Mouse (Mus musculus): ENCODE data around the gene March1. TPM values are rescaled to one million over a fixed set of nuclear protein-coding genes. Genes with fewer than 3 reads are reported as not detected.

March1 gene
- polyA plus RNA-seq, 1 experiment from 2014 or later, result 0.62 TPM

- ATAC-seq (ENCODE audit: insufficient number of reproducible peaks, insufficient read depth, low FRiP score, low read depth), result no peak
- no peak overlapping the region for H3K4me3 ChIP-seq (ENCODE audit: low read depth, low read length)
- no peak overlapping the region for H3K27ac ChIP-seq (ENCODE audit: low read length)
Measured at GRCm38 (mm10) chr8:65966502-65967222, 349.0 kb downstream of the March1 start.

GRCm38 (mm10) chr8:65967223-65967778, 349.6 kb downstream of the March1 start:
- H3K4me1 ChIP-seq (ENCODE audit: control insufficient read depth, insufficient read depth, low read length), result no peaks in the 10 kb centered on the region
- H3K27ac ChIP-seq (ENCODE audit: low read length), result no peak overlapping the region
- 73% methylated on average over 8 of the region's 8 CpGs for WGBS
- H3K27me3 ChIP-seq (ENCODE audit: control insufficient read depth, insufficient read depth, low read length), result no peaks in the 10 kb centered on the region
- H3K4me2 ChIP-seq (replicated peaks; ENCODE audit: low read depth, low read length), result no peak overlapping the region
- H3K36me3 ChIP-seq (ENCODE audit: control insufficient read depth, insufficient read depth, low read length), result no peaks in the 10 kb centered on the region
- no peak overlapping the region for H3K4me3 ChIP-seq (ENCODE audit: low read depth, low read length)
- no peak for ATAC-seq (ENCODE audit: insufficient number of reproducible peaks, insufficient read depth, low FRiP score, low read depth)
- H3K9me3 ChIP-seq (ENCODE audit: control insufficient read depth, low read depth, low read length), result no peaks in the 10 kb centered on the region
- no peak overlapping the region for H3K9ac ChIP-seq (replicated peaks; ENCODE audit: low read depth, low read length)

More at GRCm38 (mm10) chr8:65966502-65967222, 349.0 kb downstream of the March1 start:
- Histone ChIP-seq H3K4me1 (ENCODE audit: control insufficient read depth, insufficient read depth, low read length) (no peaks in the 10 kb centered on the region), H3K9ac (replicated peaks; ENCODE audit: low read depth, low read length) (no peak overlapping the region), H3K4me2 (replicated peaks; ENCODE audit: low read depth, low read length) (no peak overlapping the region), H3K36me3 (ENCODE audit: control insufficient read depth, insufficient read depth, low read length) (no peaks in the 10 kb centered on the region), H3K9me3 (ENCODE audit: control insufficient read depth, low read depth, low read length) (no peaks in the 10 kb centered on the region), H3K27me3 (ENCODE audit: control insufficient read depth, insufficient read depth, low read length) (no peaks in the 10 kb centered on the region)
- WGBS, result 14% methylated on average over 10 of the region's 10 CpGs

GRCm38 (mm10) chr8:65976905-65977304, 359.2 kb downstream of the March1 start:
- H3K9me3 ChIP-seq (ENCODE audit: control insufficient read depth, low read depth, low read length), result no peaks in the 10 kb centered on the region
- H3K36me3 ChIP-seq (ENCODE audit: control insufficient read depth, insufficient read depth, low read length), result no peaks in the 10 kb centered on the region
- H3K4me1 ChIP-seq (ENCODE audit: control insufficient read depth, insufficient read depth, low read length), result no peaks in the 10 kb centered on the region
- H3K4me2 ChIP-seq (replicated peaks; ENCODE audit: low read depth, low read length), result no peak overlapping the region
- no peak overlapping the region for H3K4me3 ChIP-seq (ENCODE audit: low read depth, low read length)
- 70% methylated on average over 5 of the region's 5 CpGs for WGBS
- H3K9ac ChIP-seq (replicated peaks; ENCODE audit: low read depth, low read length), result no peak overlapping the region
- no peaks in the 10 kb centered on the region for H3K27me3 ChIP-seq (ENCODE audit: control insufficient read depth, insufficient read depth, low read length)
- no peak for ATAC-seq (ENCODE audit: insufficient number of reproducible peaks, insufficient read depth, low FRiP score, low read depth)
- no peak overlapping the region for H3K27ac ChIP-seq (ENCODE audit: low read length)

- H3K4me1 ChIP-seq (ENCODE audit: control insufficient read depth, insufficient read depth, low read length), result no peaks in the 10 kb centered on the region
- no peak overlapping the region for H3K27ac ChIP-seq (ENCODE audit: low read length)
- H3K9me3 ChIP-seq (ENCODE audit: control insufficient read depth, low read depth, low read length), result no peaks in the 10 kb centered on the region
- H3K4me2 ChIP-seq (replicated peaks; ENCODE audit: low read depth, low read length), result no peak overlapping the region
- WGBS, result 73% methylated on average over 2 of the region's 2 CpGs
- ATAC-seq (ENCODE audit: insufficient number of reproducible peaks, insufficient read depth, low FRiP score, low read depth), result no peak
- no peak overlapping the region for H3K4me3 ChIP-seq (ENCODE audit: low read depth, low read length)
- no peaks in the 10 kb centered on the region for H3K27me3 ChIP-seq (ENCODE audit: control insufficient read depth, insufficient read depth, low read length)
- H3K36me3 ChIP-seq (ENCODE audit: control insufficient read depth, insufficient read depth, low read length), result no peaks in the 10 kb centered on the region
- no peak overlapping the region for H3K9ac ChIP-seq (replicated peaks; ENCODE audit: low read depth, low read length)
Measured at GRCm38 (mm10) chr8:65982039-65982438, 364.3 kb downstream of the March1 start.

GRCm38 (mm10) chr8:65987665-65988064, 370.0 kb downstream of the March1 start:
- Histone ChIP-seq H3K4me1 (ENCODE audit: control insufficient read depth, insufficient read depth, low read length) (no peaks in the 10 kb centered on the region), H3K9me3 (ENCODE audit: control insufficient read depth, low read depth, low read length) (no peaks in the 10 kb centered on the region), H3K4me2 (replicated peaks; ENCODE audit: low read depth, low read length) (no peak overlapping the region), H3K9ac (replicated peaks; ENCODE audit: low read depth, low read length) (no peak overlapping the region), H3K27ac (ENCODE audit: low read length) (no peak overlapping the region), H3K27me3 (ENCODE audit: control insufficient read depth, insufficient read depth, low read length) (no peaks in the 10 kb centered on the region), H3K4me3 (ENCODE audit: low read depth, low read length) (no peak overlapping the region), H3K36me3 (ENCODE audit: control insufficient read depth, insufficient read depth, low read length) (no peaks in the 10 kb centered on the region)
- 86% methylated on average over 1 of the region's 1 CpGs for WGBS
- ATAC-seq (ENCODE audit: insufficient number of reproducible peaks, insufficient read depth, low FRiP score, low read depth), result no peak

- no peaks in the 10 kb centered on the region for H3K27me3 ChIP-seq (ENCODE audit: control insufficient read depth, insufficient read depth, low read length)
- ATAC-seq (ENCODE audit: insufficient number of reproducible peaks, insufficient read depth, low FRiP score, low read depth), result no peak
- no peak overlapping the region for H3K27ac ChIP-seq (ENCODE audit: low read length)
- no peaks in the 10 kb centered on the region for H3K9me3 ChIP-seq (ENCODE audit: control insufficient read depth, low read depth, low read length)
- 70% methylated on average over 2 of the region's 2 CpGs for WGBS
- no peak overlapping the region for H3K4me2 ChIP-seq (replicated peaks; ENCODE audit: low read depth, low read length)
- H3K9ac ChIP-seq (replicated peaks; ENCODE audit: low read depth, low read length), result no peak overlapping the region
- H3K36me3 ChIP-seq (ENCODE audit: control insufficient read depth, insufficient read depth, low read length), result no peaks in the 10 kb centered on the region
- no peak overlapping the region for H3K4me3 ChIP-seq (ENCODE audit: low read depth, low read length)
- no peaks in the 10 kb centered on the region for H3K4me1 ChIP-seq (ENCODE audit: control insufficient read depth, insufficient read depth, low read length)
Measured at GRCm38 (mm10) chr8:66022815-66023214, 405.1 kb downstream of the March1 start.

- WGBS, result 70% methylated on average over 3 of the region's 3 CpGs
- no peak overlapping the region for H3K27ac ChIP-seq (ENCODE audit: low read length)
- no peak overlapping the region for H3K9ac ChIP-seq (replicated peaks; ENCODE audit: low read depth, low read length)
- no peaks in the 10 kb centered on the region for H3K36me3 ChIP-seq (ENCODE audit: control insufficient read depth, insufficient read depth, low read length)
- H3K9me3 ChIP-seq (ENCODE audit: control insufficient read depth, low read depth, low read length), result no peaks in the 10 kb centered on the region
- no peak overlapping the region for H3K4me2 ChIP-seq (replicated peaks; ENCODE audit: low read depth, low read length)
- H3K27me3 ChIP-seq (ENCODE audit: control insufficient read depth, insufficient read depth, low read length), result no peaks in the 10 kb centered on the region
- ATAC-seq (ENCODE audit: insufficient number of reproducible peaks, insufficient read depth, low FRiP score, low read depth), result no peak
- H3K4me3 ChIP-seq (ENCODE audit: low read depth, low read length), result no peak overlapping the region
- no peaks in the 10 kb centered on the region for H3K4me1 ChIP-seq (ENCODE audit: control insufficient read depth, insufficient read depth, low read length)
Measured at GRCm38 (mm10) chr8:66033651-66034050, 416.0 kb downstream of the March1 start.

- no peaks in the 10 kb centered on the region for H3K4me1 ChIP-seq (ENCODE audit: control insufficient read depth, insufficient read depth, low read length)
- H3K27ac ChIP-seq (ENCODE audit: low read length), result no peak overlapping the region
- no peaks in the 10 kb centered on the region for H3K27me3 ChIP-seq (ENCODE audit: control insufficient read depth, insufficient read depth, low read length)
- 79% methylated on average over 3 of the region's 3 CpGs for WGBS
- H3K4me2 ChIP-seq (replicated peaks; ENCODE audit: low read depth, low read length), result no peak overlapping the region
- no peak overlapping the region for H3K4me3 ChIP-seq (ENCODE audit: low read depth, low read length)
- H3K9me3 ChIP-seq (ENCODE audit: control insufficient read depth, low read depth, low read length), result no peaks in the 10 kb centered on the region
- no peaks in the 10 kb centered on the region for H3K36me3 ChIP-seq (ENCODE audit: control insufficient read depth, insufficient read depth, low read length)
- H3K9ac ChIP-seq (replicated peaks; ENCODE audit: low read depth, low read length), result no peak overlapping the region
- ATAC-seq (ENCODE audit: insufficient number of reproducible peaks, insufficient read depth, low FRiP score, low read depth), result no peak
Measured at GRCm38 (mm10) chr8:66034429-66034828, 416.7 kb downstream of the March1 start.

- 80% methylated on average over 3 of the region's 3 CpGs for WGBS
- Histone ChIP-seq H3K4me2 (replicated peaks; ENCODE audit: low read depth, low read length) (no peak overlapping the region), H3K9me3 (ENCODE audit: control insufficient read depth, low read depth, low read length) (no peaks in the 10 kb centered on the region), H3K4me3 (ENCODE audit: low read depth, low read length) (no peak overlapping the region), H3K9ac (replicated peaks; ENCODE audit: low read depth, low read length) (no peak overlapping the region), H3K27ac (ENCODE audit: low read length) (no peak overlapping the region), H3K36me3 (ENCODE audit: control insufficient read depth, insufficient read depth, low read length) (no peaks in the 10 kb centered on the region), H3K4me1 (ENCODE audit: control insufficient read depth, insufficient read depth, low read length) (no peaks in the 10 kb centered on the region), H3K27me3 (ENCODE audit: control insufficient read depth, insufficient read depth, low read length) (no peaks in the 10 kb centered on the region)
- ATAC-seq (ENCODE audit: insufficient number of reproducible peaks, insufficient read depth, low FRiP score, low read depth), result no peak
Measured at GRCm38 (mm10) chr8:66094152-66094551, 476.5 kb downstream of the March1 start.
